Mouse (Mus musculus) embryonic facial prominence, embryonic 14.5 days (tissue): ENCODE measurements at regions not wholly inside any gene's neighbourhood (a gene's known extent, or its start where the extent isn't known, plus 50 kb on each side); places are given as distances from the start of the nearest gene placed in this dataset.
A peak's percentile ranks its signal among the peaks of the same experiment; 100 is the strongest.

Experiments
- ATAC-seq: fragments of 200-750 bp; cut with Nextera tagmentation; 2 replicates; pipeline ENCODE4 v1.8.0; 2017; ENCODE audit warnings: low read depth, moderate number of reproducible peaks, moderate TSS enrichment
- DNase-seq: peaks from one replicate; pipeline ENCODE4 v3.0.0-alpha.2; 2015; ENCODE audit warnings: low spot score
- H3K27ac ChIP-seq: fragments of 300-500 bp; sonication (generic); replicated peaks from 2 replicates; pipeline ENCODE4 v1.5.1; 2014; ENCODE audit warnings: low read depth, mild to moderate bottlenecking, low read length, moderate library complexity
- H3K27me3 ChIP-seq: fragments of 300-500 bp; sonication (generic); replicated peaks from 2 replicates; pipeline ENCODE4 v1.6.1; 2014; ENCODE audit warnings: low read length; ENCODE audit not compliant: control insufficient read depth, insufficient read depth
- H3K36me3 ChIP-seq: fragments of 300-500 bp; sonication (generic); 2 replicates; pipeline ENCODE4 v1.6.1; 2014; ENCODE audit warnings: low read length, mixed read lengths; ENCODE audit not compliant: control insufficient read depth, insufficient read depth
- H3K4me1 ChIP-seq: fragments of 300-500 bp; sonication (generic); 2 replicates; pipeline ENCODE4 v1.6.1; 2014; ENCODE audit warnings: antibody characterized with exemption, low read length; ENCODE audit not compliant: control insufficient read depth, insufficient read depth
- H3K4me2 ChIP-seq: fragments of 300-500 bp; sonication (generic); 2 replicates; pipeline ENCODE4 v1.6.1; 2014; ENCODE audit warnings: low read depth, mild to moderate bottlenecking, low read length, moderate library complexity, mixed read lengths
- H3K4me3 ChIP-seq: fragments of 300-500 bp; sonication (generic); 2 replicates; pipeline ENCODE4 v1.5.1; 2014; ENCODE audit warnings: low read depth, mild to moderate bottlenecking, low read length
- H3K9ac ChIP-seq: fragments of 300-500 bp; sonication (generic); 2 replicates; pipeline ENCODE4 v1.6.1; 2014; ENCODE audit warnings: low read depth, mild to moderate bottlenecking, low read length, moderate library complexity, mixed read lengths
- H3K9me3 ChIP-seq: fragments of 300-500 bp; sonication (generic); 2 replicates; pipeline ENCODE4 v1.6.1; 2016; ENCODE audit warnings: low read length; ENCODE audit not compliant: control insufficient read depth
- WGBS: fragments of 180-500 bp; shearing (Covaris S2); extraction: QIAGEN DNeasy Blood & Tissue Kit; methylation state at CpG from one replicate; pipeline ENCODE4 v1.1.7; 2014; 5-methylcytosine and 5-hydroxymethylcytosine counted together

DNA sequence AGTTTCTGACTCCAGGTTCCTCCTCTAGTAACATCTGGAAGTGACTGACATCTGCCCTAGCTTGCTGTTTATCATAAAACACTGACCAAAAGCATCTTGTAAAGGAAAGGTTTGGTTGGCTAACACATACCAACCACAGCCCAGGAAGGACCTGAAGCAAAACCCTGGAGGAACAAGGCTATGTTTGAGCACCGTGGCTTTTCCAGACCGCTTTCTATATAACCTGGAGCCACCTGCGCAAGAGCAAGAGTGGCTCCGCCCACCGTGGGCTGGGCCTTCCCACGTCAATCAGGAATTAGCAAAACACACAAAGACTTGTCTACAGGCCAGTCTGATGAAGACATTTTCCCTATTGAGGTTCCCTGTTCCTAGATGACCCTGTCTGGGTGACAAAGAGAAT, 177.5 kb upstream of the Dapk1 start:
- Histone ChIP-seq H3K36me3 (no peaks in the 10 kb centered on the region), H3K9me3 (no peaks in the 10 kb centered on the region), H3K4me3 (no peak overlapping the region), H3K4me1 (peaks cover 43% of the 10 kb centered on the region), H3K27me3 (no peaks in the 10 kb centered on the region), H3K9ac (no peak overlapping the region), H3K4me2 (no peak overlapping the region), H3K27ac (no peak overlapping the region)
- 64% methylated on average over 6 of the region's 6 CpGs for WGBS
- DNase-seq = no peak
- no peak for ATAC-seq

DNA sequence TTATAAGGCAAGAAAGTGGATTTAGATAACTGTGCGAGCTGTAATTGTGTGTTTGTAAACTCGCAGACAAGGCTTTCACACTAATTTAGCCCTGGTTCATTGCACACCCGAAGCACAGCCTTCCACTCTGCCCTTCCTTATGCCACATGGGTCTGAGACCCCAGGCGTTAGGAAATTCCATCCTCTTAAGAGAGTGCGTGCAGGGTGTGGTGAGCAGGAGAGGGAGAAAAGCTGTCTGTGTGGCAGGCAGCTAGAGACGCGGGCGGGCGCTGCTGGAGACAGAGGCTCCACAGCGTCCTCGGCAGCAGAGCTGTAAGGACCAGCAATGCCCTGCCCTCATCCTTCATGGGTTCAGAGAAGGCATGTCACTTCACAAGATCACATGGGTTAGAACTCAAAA, 176.6 kb upstream of the Dapk1 start:
- H3K4me1 ChIP-seq = peaks cover 43% of the 10 kb centered on the region
- ATAC-seq (peak; percentile 51; the same call in 1 of the 2 replicates), DNase-seq (peak; percentile 79)
- 30% methylated on average over 11 of the region's 11 CpGs for WGBS
- H3K9me3 ChIP-seq = no peaks in the 10 kb centered on the region
- H3K36me3 ChIP-seq = no peaks in the 10 kb centered on the region
- H3K27ac ChIP-seq = peak overlapping the region; percentile 4; the same call in 1 of the 2 replicates
- H3K9ac ChIP-seq = peak overlapping the region; percentile 38; the same call in 1 of the 2 replicates
- no peak overlapping the region for H3K4me2 ChIP-seq
- no peaks in the 10 kb centered on the region for H3K27me3 ChIP-seq
- H3K4me3 ChIP-seq = no peak overlapping the region

DNA sequence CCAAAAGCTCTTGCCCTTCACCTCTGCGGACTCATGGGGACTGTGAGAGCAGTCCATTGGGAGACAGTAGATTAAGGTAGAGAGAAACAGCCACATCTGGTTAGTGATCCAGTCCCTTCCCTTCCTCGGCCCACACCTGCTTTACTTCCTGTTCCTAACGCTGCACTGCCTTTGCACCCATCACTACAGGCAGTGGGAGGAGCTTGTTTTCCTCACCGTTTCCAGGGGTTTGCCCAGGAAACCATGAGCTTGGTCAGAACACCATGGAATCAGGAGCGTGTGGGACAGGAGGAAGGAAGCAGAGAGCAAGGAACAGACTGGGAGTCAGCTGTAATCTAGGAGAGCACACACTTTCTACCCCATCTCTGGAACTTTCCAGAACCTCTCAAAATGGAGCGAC, 176.2 kb upstream of the Dapk1 start:
- Histone ChIP-seq H3K9me3 (no peaks in the 10 kb centered on the region), H3K9ac (0 out of 2 replicates have a peak overlapping the region, but pooled peaks have one; percentile 38), H3K4me2 (no peak overlapping the region), H3K27me3 (no peaks in the 10 kb centered on the region), H3K4me1 (peaks cover 40% of the 10 kb centered on the region), H3K27ac (peak overlapping the region; percentile 4), H3K36me3 (no peaks in the 10 kb centered on the region), H3K4me3 (no peak overlapping the region)
- ATAC-seq (no peak), DNase-seq (no peak)
- 69% methylated on average over 6 of the region's 6 CpGs for WGBS

DNA sequence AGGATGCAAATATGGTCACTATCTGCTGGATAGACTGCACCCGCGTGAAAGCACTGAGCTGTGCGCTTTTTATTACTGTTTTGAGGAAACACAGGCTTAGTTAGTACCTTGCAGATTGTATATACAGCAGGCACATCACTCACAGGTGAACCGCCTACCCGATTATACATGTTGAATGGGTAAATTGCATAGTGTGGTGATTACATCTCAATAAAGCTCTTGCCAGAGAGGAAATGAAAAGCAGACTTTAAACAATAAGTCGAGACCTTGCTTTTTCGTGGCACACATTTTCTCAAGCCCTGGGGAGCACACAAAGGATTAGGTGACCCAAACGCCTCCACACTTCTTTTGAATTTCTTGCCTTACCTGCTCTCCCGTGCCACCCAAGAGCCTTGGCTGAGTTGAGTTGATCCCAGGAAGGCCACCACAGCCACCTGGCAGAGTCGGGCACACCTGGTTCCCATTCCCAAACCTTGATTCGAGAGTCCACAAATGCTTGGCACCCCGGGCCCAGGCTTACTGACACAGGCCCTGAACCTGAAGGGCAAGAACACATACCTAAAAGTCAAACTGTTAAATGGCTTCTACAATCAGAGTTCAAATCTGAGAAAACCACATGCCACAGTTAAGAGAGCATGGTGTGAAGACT, 175.4 kb upstream of the Dapk1 start:
- Histone ChIP-seq H3K4me2 (no peak overlapping the region), H3K4me1 (peaks cover 34% of the 10 kb centered on the region), H3K9me3 (no peaks in the 10 kb centered on the region), H3K36me3 (no peaks in the 10 kb centered on the region), H3K4me3 (no peak overlapping the region), H3K27ac (peak overlapping the region; percentile 58), H3K27me3 (no peaks in the 10 kb centered on the region), H3K9ac (no peak overlapping the region)
- DNase-seq = peak; percentile 62
- WGBS = 64% methylated on average over 12 of the region's 12 CpGs
- no peak for ATAC-seq

DNA sequence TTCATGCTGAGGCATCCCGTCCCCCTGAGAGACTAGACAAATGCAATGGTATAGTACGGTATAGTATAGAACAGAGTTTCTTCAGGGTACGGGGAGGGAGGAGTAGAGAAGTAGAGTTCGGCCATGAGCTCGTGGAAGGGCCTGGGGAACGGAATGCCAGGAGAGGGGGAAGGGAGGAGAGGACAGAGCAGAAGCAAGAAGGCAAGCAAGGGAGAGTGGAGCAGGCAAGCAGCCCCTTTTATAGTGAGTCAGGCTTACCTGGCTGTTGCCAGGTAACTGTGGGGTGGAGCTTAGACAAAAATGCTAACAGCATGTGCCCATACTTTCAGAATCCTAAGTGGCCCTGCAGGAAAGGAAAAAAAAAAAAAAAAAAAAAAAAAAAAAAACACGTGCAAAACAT, 174.7 kb upstream of the Dapk1 start:
- Histone ChIP-seq H3K9me3 (no peaks in the 10 kb centered on the region), H3K4me1 (peaks cover 32% of the 10 kb centered on the region), H3K4me3 (no peak overlapping the region), H3K36me3 (no peaks in the 10 kb centered on the region), H3K27ac (peak overlapping the region; percentile 58; the same call in 1 of the 2 replicates), H3K27me3 (no peaks in the 10 kb centered on the region), H3K9ac (peak overlapping the region; percentile 34), H3K4me2 (peak overlapping the region; percentile 38)
- ATAC-seq (no peak; the same call in 1 of the 2 replicates), DNase-seq (no peak)
- WGBS = 29% methylated on average over 7 of the region's 7 CpGs

DNA sequence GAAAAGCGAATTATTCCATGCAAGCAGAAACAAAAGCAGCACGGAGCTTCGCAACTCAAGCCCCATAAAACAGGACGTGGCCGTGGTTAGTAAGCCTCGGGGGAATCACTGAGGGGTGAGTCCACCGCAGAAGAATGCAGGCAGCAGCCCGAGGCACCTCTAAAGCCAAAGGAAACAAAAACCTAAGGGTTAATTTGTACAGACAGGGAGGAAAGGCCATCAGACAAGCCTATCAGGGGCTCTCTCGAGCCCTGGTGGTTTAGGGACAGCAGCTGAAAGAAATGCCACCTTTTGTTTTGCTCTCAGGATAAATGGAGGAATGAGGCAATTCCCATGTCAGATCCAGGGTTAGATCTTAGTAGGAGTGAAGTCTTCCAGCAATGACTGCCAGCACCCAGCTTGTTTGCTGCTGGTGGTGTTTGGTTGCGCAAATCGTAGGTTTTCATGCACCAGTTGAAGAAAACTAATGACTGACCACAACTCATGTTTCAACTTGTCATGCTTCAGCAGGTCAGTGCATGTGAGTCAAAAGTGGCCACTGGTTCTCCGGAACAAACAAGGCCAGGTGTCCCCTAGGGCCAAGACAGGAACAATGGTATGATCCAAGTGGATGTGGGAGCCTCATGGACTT, 173.9 kb upstream of the Dapk1 start:
- no peaks in the 10 kb centered on the region for H3K27me3 ChIP-seq
- H3K27ac ChIP-seq = peak overlapping the region; percentile 58; the same call in 1 of the 2 replicates
- H3K9ac ChIP-seq = peak overlapping the region; percentile 34; the same call in 1 of the 2 replicates
- H3K4me3 ChIP-seq = no peak overlapping the region
- H3K36me3 ChIP-seq = no peaks in the 10 kb centered on the region
- peaks cover 32% of the 10 kb centered on the region for H3K4me1 ChIP-seq
- peak overlapping the region; percentile 38 for H3K4me2 ChIP-seq
- 23% methylated on average over 12 of the region's 12 CpGs for WGBS
- DNase-seq (peak; percentile 67), ATAC-seq (no peak)
- peaks cover 2% of the 10 kb centered on the region; the same call in 1 of the 2 replicates for H3K9me3 ChIP-seq

DNA sequence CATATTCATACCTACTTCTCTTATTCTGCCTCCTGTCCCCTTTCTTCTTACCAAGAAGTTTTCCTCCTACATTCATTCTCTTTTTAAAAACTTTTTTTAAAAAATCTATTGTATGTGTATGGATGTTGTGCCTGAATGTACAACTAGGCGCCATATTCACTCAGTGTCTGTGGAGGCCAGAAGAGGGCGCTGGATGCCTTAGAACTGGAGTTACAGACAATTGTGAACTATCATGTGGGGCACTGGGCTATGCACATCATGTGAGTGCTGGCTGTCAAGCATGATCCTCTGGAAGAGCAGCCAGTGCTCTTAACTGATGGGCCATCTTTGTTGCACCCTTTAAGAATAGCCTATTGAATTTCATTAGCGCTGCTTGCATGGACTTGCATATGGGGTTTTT, 172.6 kb upstream of the Dapk1 start:
- no peak overlapping the region for H3K27ac ChIP-seq
- no peaks in the 10 kb centered on the region for H3K36me3 ChIP-seq
- peaks cover 5% of the 10 kb centered on the region; the same call in 1 of the 2 replicates for H3K9me3 ChIP-seq
- no peaks in the 10 kb centered on the region for H3K27me3 ChIP-seq
- H3K4me3 ChIP-seq = no peak overlapping the region
- no peak overlapping the region for H3K9ac ChIP-seq
- no peak for DNase-seq
- peaks cover 33% of the 10 kb centered on the region for H3K4me1 ChIP-seq
- WGBS = 71% methylated on average over 3 of the region's 3 CpGs
- H3K4me2 ChIP-seq = no peak overlapping the region
- ATAC-seq = no peak

DNA sequence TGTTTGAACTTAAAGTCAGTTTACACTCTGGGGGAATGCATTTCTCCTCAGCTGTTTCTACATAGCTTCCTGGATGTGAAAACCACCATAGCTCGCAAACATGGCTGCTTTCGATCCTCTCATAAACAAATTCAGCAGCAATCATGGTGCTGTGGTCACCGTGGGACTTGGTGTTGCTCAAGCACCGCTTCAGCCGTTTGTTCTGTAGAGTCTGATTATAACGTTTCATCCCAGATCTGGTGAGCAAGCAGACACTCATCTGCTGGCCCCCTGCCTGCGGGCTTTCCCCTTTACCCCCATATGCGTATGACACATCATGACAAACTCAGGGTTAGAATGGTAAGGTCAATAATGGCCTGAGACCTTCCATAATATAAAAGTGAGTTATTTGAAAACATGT, 170.3 kb upstream of the Dapk1 start:
- Histone ChIP-seq H3K27me3 (no peaks in the 10 kb centered on the region), H3K36me3 (no peaks in the 10 kb centered on the region), H3K27ac (no peak overlapping the region), H3K9me3 (peaks cover 5% of the 10 kb centered on the region; the same call in 1 of the 2 replicates), H3K4me1 (peaks cover 35% of the 10 kb centered on the region), H3K9ac (no peak overlapping the region), H3K4me2 (no peak overlapping the region), H3K4me3 (no peak overlapping the region)
- no peak for ATAC-seq
- 79% methylated on average over 8 of the region's 8 CpGs for WGBS
- DNase-seq = no peak
